Mouse (Mus musculus) adrenal gland, adult 2 months (tissue): ENCODE data around the gene Tifa. TPM values are rescaled to one million over a fixed set of nuclear protein-coding genes. Genes with fewer than 3 reads are reported as not detected.

ENCODE experiments used
- DNase-seq: peaks from one replicate; pipeline ENCODE4 v3.0.0; 2021
- polyA plus RNA-seq: library from polyadenylated mRNA; depleted of rRNA; stranded (reverse); fragments of >200 nt; gene quantifications from 2 replicates; pipeline ENCODE4 v1.2.3, GENCODE M21; 2012
- total RNA-seq, 2 experiments: library from RNA; stranded (reverse); gene quantifications; 2 replicates each; pipeline ENCODE4 v1.2.3; 2021

Gene Tifa
- total and polyA plus RNA-seq, 3 experiments, result 3.4 to 23.6 (median 6.5) TPM

DNA sequence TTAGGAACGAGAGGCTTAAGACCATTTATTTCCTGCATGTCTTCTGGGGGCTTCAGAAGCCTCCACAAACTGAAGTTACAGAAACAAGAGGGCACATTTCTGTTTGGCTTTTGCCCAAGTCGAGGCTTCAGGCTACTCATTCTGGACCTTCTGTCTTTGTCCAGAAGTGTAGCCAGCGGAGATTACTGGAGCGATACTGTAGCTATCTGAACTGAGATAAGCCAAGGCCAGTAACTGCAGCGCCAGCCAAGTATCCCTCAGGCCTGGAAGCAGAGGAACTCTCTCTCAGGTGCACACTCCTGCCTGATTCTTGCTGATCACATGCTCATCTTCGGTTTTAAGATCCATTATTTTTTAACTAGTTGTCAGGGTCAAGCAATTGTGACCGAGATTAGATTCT lies 1.6 kb upstream of the Tifa start:
- DNase-seq, result peak; percentile 30

DNA sequence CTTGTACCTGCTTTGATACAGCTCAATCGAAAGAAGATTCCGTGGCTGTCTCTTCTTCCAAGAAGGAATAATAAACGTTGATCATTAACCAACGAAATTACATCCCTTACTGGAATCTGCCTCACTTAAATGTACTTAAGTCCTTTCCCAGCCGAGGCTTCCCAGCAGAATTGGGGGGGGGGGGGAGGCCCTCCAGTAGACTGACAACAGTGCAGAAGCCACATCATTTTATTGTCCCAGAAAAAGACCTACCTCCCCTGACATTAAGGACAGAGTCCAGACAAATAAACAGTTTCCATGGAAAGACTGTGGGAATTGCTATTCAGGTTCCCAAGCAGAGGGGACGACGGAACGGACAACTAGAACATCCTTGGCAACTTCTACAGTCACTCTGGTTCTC lies 686 bp upstream of the Tifa start:
- DNase-seq, result no peak

DNA sequence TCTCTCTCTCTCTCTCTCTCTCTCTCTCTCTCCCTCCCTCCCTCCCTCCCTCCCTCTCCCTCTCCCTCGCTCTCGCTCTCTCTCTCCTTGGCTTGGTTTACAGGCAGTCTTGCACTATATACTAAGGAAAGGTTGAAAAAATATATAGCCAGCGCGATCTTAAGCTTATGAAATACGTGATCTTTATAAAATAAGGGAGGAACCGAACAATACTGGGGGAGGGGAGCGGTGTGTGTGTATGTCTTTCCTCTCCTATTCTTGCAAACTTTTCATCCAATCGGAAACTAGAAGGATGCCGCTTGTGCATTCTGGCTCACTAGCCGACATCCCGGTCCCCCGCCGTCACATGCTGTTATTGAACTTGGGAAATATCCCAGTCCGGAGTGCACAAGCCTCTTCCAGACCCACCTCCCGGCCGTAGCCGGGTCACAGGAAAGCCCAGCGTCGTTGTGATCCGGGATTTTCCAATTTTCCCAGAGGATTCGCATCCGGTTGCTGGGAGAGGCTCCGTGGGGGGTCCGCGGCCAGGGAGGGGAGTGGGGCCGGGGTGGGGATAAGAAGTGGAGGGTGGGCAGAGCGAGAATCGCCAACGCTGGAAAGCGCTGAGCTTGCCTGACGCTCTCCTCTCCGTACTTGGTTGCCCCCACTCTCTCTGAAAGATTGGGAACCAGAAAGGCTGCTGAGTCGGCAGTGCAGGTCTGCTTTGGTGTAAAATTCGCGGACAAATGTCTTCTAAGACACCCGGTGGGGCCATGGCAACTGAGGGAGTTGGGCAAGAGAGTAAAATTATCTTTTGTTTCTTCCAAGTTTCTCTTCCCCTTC lies 840 bp downstream of the Tifa start:
- peak; percentile 62 for DNase-seq

DNA sequence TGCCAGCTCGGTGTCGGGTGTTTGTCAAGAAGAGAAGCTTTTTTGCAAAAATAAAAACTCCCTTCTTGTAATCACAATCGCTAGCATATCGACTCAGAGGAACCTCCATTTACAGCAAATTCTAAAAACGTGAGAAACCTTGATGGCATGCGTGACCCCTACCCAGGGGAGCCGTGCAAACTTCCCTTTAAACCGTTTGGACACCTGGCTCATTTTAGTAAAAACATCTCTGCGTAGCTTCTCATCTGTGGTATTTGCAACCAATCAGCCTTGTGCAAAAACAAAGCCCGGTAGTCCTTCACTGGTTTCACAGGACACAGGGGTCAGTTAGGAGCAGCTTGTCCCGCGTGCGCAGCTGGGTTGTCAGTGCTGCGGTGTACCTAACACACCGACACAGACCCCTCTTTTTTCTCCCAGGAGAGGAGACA lies 1.5 kb downstream of the Tifa start:
- DNase-seq, result peak; percentile 19

DNA sequence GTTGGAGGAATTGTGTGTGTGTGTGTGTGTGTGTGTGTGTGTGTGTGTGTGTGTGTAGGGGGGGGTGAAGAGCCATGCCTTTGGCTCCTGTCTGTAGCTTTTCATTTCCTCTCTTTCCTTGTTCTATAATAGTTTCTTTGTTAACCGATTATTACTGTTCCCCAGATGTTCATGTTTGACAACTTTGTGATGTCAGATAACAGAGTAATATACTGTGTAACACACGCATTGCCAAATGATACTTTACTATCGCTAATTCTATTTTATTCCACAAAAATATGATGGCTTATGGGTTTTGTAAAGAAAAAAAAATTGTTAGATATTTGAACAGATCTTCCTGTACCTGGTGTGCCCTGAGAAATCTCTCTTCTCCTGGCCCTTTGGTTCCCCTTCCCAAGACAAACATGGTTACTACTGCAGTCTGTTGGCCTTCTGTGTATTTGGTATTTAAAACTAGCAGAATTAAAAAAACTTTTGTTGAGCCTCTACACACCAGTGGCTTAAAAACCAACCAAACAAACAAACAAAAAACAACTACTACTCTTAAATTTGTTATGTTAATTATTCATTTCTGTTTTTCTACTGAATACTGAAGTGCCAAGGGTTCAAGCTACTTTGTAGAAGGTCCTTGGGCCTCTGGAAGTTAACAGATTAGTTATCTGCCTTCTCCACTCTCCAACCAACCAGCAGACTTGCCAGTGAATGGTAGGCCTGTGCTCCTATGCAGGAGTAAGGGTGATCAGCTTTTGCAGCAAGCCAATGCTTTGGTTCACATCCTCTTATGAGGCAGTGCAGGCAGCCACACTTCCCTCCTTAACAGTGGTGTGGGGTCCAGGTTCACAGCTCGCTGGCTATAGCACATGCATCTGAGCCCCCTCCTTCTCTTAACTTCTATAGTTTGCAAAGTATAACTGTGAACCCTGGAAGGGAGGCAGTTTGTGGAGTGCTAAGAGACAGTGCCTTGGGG lies 2.3 kb downstream of the Tifa start:
- no peak for DNase-seq

DNA sequence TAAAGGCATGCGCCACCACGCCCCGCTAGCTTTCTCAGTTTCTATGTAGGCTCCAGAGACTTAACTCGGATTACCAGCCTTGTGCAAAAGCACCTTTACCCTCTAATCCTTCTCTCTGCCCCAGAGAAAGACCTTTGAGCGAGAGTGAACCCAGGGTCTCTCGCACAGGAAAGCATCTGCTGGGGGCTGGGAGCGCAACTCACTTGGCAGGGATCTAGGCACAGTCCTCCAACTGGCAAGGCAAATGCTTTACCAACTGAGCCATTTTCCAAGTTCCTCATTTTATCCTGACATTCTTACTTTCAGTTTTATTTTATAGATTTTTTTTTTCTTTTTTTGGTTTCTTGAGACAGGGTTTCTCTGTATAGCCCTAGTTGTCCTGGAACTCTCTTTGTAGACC lies 3.4 kb downstream of the Tifa start:
- peak; percentile 13 for DNase-seq

DNA sequence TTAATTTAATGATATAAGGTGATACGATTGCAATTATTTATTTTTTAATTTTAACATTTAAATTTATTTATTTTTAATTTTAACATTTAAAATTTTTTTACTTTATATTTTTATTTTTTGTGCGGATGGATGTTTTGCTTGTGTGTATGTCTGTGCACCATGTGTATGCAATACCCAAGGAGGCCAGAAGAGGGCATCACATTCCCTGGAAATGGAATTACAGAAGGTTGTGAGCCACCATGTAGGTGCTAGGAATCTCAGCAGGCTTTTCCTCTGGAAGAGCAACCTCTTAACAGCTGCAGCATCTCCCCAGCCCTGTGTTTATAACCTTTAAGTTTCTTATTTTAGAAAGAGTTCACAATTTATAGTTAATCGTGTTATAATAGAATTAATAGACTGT lies 6.2 kb downstream of the Tifa start:
- DNase-seq, result no peak

DNA sequence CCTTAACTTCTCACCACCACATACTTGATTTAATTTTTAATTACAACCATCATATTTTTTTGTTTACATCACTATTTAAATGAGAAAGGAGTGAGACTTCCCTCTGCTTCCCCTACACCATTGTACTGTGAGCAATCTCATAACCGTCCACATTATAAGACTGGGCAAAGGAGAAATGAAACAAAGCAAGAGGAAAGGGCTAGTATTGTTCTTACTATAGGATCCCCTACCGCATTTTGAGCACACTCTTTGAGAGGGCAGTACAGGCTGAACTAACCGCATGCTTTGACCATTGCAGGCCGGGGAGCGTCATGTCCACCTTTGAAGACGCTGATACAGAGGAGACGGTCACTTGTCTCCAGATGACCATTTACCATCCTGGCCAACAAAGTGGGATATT lies 6.7 kb downstream of the Tifa start:
- no peak for DNase-seq

DNA sequence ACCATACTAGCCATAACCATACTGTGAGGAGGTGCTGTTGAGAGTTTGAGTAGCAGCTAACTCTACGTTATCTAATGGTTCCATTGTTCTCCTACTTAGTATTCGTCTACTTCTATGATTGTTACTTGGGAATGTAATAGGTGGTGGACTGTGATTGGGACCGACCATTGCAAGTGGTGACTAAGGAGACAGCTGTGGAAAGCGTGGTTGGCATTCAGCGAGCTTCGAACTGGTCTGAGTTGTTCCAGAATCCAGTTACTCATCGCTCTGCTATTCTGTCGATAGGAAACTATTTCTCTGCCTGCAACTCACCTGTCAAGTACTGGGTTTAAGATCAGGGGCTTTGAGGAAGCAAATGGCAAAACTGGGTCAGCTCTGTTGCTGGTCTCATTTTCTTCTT lies 11.6 kb downstream of the Tifa start:
- DNase-seq, result no peak

DNA sequence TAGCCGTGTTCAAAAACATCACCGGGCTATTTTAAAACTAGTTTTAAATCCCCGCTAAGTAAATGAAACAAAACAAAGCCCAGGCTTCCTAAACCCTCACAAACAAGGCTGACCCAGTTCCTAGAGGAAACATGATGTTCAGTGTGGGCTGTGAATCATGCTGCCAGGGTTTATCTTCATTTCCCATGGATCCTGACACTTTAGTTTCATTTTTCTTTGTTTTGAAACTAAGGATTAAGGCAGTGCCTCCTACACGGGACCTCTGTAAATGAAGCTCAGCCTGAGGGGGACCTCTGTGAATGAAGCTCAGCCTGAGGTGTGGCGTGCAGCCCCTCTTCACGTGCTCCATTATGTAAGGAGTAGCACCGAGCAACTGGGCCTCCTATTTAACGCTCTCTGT lies 13.2 kb downstream of the Tifa start:
- DNase-seq, result peak; percentile 53

DNA sequence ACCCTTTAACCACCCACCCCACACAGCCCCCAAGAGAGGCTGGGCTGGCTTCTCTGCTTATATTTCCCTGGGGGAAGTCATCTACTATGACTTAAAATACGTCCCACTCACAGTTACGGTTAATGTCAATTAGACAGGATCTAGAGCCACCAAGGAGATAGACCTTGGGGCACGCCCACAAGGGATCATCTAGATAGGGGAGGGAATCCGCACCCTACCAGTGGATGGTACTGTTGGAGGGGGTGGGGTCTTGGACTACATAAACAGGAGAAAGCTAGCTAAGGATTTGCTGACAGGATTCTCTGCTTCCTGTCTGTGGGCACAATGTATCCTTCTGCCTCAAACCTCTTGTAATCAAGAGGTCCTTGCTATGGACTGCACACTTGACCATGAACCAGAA lies 14.8 kb downstream of the Tifa start:
- DNase-seq, result no peak

DNA sequence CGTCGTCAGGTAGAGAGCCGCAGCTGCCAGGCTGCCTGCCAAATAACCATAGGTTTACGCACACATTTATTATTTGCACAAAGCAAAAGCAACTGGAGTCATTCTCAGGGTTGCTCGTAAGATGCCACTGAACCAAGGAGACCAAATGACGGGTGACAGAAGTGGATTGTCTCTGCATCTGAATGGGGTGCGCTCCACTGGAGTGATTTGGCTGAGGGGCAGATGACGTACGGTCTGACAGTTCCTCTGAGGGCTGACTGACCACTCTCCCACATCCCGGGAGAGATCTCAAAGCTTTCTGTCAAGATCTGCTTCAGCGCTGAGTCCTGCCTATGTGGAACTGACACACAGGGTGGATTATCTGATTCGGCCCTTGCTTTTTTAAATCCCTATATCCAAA lies 15.5 kb downstream of the Tifa start:
- DNase-seq, result no peak

DNA sequence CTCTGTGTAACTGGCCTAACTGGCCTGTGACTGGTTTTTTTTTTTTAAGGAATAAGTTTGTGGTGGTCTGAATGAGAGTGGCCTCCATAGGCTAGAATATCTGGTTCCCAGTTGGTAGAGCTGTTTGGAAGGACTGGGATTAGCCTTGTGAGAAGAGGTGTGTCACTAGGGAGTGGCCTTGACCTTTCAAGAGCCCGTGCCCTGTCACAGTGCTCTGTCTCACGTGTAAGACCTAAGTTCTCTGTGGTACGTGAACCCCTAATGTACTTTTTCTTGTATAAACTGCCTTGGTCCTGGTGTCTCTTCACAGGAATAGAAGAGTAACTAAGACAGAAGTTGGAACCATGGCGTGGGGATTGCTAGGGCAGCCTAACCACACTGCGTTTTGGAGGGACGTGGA lies 16.4 kb downstream of the Tifa start:
- DNase-seq, result peak; percentile 32

DNA sequence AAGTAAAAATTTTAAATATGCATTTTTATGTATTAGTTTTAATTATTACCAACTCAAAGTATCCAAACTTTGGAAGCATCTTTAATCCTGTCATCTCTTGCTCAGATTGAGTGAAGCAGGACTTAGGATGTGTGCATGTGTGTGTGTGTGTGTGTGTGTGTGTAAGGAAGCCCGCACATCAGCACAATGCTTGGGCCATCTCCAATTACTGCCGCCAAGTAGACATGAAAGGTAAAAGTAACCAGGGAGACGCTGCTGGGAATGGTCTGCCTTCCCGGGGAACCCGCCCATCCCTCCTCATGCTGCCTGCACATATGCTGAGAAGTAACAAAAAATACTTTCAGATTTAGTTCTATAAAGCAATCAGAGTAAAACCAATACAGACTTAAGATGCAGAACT lies 18.2 kb downstream of the Tifa start:
- DNase-seq, result no peak

DNA sequence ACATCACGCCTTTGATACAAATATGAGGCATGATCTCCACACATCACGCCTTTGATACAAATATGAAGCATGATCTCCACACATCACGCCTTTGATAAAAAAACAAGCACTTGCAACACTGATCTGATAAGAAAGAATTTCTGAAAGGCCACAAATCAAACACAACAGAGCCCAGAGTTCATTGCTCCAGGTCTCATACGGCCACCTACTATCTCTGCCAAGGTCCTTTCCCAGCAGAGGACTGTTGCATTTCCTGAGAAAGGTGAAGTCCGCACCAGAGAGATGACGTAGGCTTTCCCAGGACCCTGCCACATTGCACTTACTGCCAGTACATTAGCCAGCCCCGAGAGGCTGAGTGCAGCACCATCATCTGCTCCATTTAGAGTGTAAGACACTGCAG lies 19.5 kb downstream of the Tifa start:
- DNase-seq, result no peak

DNA sequence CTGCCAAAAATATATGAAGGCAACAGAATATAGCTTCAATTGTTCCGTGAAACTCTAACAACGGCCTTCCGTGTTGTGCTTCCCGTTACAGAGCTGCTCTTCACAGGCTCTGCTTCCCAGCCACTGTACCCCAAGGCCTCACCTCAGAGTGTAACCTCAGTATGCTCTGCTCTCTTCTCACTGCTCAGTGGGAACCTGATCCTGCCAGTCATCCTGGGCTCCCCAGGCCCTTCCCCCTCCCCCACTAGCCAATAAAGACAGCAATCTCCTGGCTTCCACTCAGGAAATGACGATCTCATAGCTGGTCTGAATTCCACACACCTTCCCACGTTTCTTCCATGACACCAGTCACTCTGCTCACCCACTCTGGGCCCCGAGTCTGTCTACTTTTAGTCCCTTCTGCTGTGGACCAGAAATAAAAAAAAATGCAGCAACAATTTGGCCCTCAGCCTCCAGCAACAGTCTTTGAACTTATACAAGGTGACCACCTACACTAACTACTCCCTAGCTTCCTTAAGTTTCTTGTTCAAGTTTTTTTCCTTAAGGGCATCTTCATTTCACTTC lies 27.6 kb downstream of the Tifa start:
- no peak for DNase-seq

DNA sequence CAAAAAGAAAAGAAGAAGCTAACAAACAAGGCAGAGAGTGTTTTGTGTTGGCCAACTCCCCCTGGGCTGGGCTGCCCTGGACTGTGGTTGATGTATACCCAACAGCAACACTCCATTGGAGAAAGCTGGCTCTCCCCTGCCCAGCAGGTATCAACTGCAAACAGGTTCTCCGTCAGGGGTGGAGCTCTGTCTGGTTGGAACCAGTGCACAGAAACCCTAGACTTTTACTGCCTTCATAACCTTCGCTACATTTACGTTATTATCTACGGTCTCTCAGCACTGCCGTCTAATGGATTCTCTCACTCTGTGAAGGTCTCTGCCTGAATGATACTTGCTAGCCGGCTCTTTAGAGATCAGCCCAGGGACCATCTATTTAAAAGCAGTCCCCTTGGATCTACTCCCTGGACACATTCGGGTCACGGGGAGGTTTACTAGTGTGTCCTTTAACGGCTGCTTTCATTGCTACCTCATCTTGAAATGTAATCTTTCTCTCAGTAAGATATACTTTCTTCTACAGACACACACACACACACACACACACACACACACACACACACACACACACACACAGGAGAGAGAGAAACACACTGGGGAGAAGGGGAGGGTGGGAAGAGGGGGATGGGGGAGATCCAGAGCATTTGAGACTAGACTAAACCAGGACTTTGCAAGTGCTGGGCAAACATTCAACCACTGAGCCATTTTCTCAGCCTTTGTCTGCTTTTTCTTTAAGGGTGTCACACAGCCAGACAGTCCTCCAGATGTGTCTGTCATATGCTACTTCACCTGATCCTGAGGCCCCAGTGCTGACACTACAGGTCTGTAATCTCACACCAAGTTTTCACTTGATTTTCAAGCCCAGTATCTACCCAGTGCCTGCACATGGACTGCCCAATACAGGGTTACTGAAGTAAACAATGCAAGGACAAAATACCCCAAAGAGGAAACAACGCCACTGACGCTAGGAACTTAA lies 29.4 kb downstream of the Tifa start:
- no peak for DNase-seq

DNA sequence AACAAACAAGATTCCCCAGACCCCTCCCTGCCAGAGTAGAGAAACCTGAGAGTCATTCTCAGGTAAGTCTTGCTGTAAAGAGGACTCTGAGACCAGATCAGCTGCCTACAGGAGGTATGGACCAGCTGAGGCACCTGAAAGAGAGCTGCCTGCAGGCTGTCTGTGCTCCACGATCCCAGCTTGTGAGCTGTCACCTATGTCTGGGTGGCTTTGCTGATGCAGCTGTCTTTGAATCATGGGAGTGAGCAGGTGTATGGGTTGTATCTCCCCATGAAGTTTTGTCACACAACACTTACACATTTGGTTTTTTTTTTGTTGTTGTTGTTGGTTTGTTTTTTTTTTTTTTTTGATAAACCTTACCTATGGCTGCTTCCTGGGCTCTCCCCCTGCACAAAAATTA lies 30.8 kb downstream of the Tifa start:
- DNase-seq, result no peak

DNA sequence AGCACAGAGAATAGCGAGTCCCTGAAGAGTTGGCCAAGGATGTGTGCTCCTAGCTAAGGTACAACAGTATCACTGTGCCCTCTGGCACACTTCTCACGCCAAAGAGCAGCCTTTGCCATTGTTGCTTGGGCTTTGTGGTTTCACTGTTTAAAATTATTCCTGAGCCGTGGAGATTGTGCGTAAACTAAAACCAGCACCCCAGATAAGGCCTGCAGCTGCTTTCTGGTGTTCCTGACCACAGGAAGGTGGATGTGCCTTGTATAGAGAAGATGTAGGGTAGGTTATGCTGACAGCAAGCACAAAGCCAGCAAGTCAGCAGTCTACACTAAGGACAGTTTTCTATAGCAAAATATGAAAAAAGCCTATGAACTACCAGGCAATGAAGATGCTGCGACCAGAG lies 31.6 kb downstream of the Tifa start:
- no peak for DNase-seq

DNA sequence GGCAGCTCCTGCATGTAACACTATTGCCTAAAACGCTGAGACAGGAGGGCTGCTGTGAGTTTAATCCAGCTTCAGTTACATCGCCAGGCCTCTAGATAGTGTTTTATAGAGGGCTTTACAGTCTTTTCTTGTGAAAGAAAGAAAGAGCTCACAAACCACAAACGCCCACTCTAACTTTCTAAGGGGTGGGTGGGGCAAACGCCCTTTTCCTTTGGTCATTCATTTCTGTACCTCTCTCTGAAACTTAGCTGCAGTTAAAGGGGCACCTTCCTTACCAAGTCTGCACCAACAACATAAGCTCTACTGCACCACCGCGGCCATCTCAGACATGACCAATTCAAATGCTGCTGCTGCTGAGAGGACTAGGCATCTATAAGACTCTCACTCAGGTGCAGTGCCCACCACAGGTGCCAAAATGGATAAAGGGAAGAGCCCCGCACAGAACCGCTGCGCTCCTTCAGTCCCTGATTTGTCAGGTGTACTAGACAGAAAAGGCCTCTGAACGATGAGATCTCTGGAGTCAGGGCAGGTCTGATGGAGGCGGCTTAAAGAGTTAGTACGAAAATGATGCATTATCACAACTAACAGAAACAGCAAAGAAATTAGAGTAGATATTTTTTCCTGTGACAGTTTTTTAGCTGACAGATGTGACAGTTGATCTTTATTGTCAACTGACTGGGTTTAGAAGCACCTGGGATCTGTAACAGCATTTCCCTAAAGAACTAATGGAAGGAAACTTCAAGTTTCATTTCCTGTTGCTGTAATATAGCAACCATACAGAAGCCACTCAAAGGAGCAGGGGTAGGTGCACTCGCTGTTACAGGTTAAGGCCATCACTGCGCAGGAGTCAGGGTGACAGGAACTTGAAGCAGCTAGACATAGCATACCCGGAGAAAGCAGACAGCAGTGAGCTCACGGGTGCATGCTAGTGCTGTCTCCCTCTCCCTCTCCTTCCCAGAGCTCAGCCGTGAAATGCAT lies 34.6 kb downstream of the Tifa start:
- no peak for DNase-seq
